Mouse (Mus musculus): ENCODE results near the gene Stim1. TPM values are rescaled to one million over a fixed set of nuclear protein-coding genes. Genes with fewer than 3 reads are reported as not detected.

Stim1 gene
- polyA plus RNA-seq, 1 experiment = 2.7 TPM

- Histone ChIP-seq H3K4me1 (ENCODE audit: control insufficient read depth) (no peaks in the 10 kb centered on the region), H3K4me3 (replicated peaks) (no peak overlapping the region), H3K9me3 (ENCODE audit: control insufficient read depth, low read length) (no peaks in the 10 kb centered on the region), H3K27me3 (ENCODE audit: control insufficient read depth) (no peaks in the 10 kb centered on the region), H3K36me3 (ENCODE audit: control insufficient read depth) (no peaks in the 10 kb centered on the region)
- TF ChIP-seq GATA1 (IDR thresholded peaks at IDR 0.05; ENCODE audit: low read length) (no peak), TAL1 (IDR thresholded peaks at IDR 0.05; ENCODE audit: low read length) (no peak)
Measured at GRCm38 (mm10) chr7:102330270-102330669, 62.7 kb downstream of the Stim1 start.

DNA sequence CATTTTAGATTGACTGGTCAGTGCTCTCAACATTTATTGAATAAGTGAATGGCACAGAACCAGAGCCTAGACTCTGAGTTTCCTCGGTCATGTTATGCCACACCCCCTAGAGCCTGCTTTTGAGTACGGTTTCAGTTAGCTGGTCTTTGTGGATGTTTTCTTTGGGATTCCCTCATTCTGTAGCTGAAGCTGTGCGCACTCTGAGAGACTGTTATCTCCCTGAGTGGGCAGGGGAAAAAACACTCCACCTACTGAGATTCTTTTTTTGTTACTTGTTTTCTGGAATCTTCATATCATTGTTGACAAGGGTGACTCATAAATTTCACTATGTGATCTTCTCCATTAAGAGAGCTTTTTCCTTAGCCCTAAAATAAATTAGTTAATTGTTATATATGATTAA, 63.9 kb downstream of the Stim1 start:
- Histone ChIP-seq H3K27me3 (ENCODE audit: control insufficient read depth) (no peaks in the 10 kb centered on the region), H3K9me3 (ENCODE audit: control insufficient read depth, low read length) (no peaks in the 10 kb centered on the region), H3K4me1 (ENCODE audit: control insufficient read depth) (no peaks in the 10 kb centered on the region), H3K36me3 (ENCODE audit: control insufficient read depth) (no peaks in the 10 kb centered on the region), H3K4me3 (replicated peaks) (no peak overlapping the region)
- no peak for TF ChIP-seq GATA1 (IDR thresholded peaks at IDR 0.05; ENCODE audit: low read length)
- no peak for TF ChIP-seq TAL1 (IDR thresholded peaks at IDR 0.05; ENCODE audit: low read length)

- TF ChIP-seq GATA1 (IDR thresholded peaks at IDR 0.05; ENCODE audit: low read length) = no peak
- TF ChIP-seq TAL1 (IDR thresholded peaks at IDR 0.05; ENCODE audit: low read length) = no peak
- H3K9me3 ChIP-seq (ENCODE audit: control insufficient read depth, low read length) = no peaks in the 10 kb centered on the region
- no peaks in the 10 kb centered on the region for H3K36me3 ChIP-seq (ENCODE audit: control insufficient read depth)
- H3K4me1 ChIP-seq (ENCODE audit: control insufficient read depth) = no peaks in the 10 kb centered on the region
- H3K27me3 ChIP-seq (ENCODE audit: control insufficient read depth) = no peaks in the 10 kb centered on the region
- no peak overlapping the region for H3K4me3 ChIP-seq (replicated peaks)
Measured at GRCm38 (mm10) chr7:102333741-102334140, 66.1 kb downstream of the Stim1 start.

DNA sequence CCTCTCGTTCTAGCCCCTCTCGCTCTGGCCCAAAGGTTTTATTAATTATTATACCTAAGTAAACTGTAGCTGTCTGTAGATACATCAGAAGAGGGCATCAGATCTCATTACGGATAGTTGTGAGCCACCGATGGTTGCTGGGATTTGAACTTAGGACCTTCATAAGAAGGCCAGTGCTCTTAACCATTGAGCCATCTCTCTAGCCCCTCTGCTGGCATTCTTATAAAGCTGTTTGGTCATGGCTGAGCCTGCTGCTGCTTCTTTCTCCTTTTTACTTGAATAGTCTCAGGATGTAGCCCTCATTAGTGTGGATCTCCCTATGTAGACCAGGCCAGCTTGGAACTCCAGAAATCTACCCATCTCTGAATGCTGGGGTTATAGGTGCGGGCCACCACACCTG, 69.7 kb downstream of the Stim1 start:
- no peaks in the 10 kb centered on the region for H3K4me1 ChIP-seq (ENCODE audit: control insufficient read depth)

DNA sequence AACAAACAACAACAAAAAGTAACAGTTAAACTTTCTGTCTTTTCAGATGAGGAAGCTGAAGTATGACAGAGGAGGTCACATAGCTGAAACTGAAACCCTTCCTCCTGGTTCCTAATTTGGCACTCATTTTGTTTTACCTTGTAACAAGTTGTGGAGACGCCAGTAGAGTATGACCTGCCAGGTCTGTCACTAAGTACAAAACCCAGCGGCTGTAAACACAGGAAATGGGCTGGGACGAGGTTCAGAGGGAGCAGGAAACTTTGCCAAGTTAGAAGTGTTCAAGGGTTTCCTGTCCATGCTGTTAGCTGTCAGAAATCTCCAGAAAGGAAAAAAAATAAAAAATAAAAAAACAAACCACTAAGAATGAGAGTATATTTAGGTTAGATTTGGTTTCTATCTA, 70.3 kb downstream of the Stim1 start:
- Histone ChIP-seq H3K9me3 (ENCODE audit: control insufficient read depth, low read length) (no peaks in the 10 kb centered on the region), H3K27me3 (ENCODE audit: control insufficient read depth) (no peaks in the 10 kb centered on the region), H3K36me3 (ENCODE audit: control insufficient read depth) (no peaks in the 10 kb centered on the region), H3K4me1 (ENCODE audit: control insufficient read depth) (no peaks in the 10 kb centered on the region), H3K4me3 (replicated peaks) (no peak overlapping the region)
- TF ChIP-seq TAL1 (IDR thresholded peaks at IDR 0.05; ENCODE audit: low read length) (no peak), GATA1 (IDR thresholded peaks at IDR 0.05; ENCODE audit: low read length) (no peak)

More for the DNA sequence above, 69.7 kb downstream of the Stim1 start:
- no peak for TF ChIP-seq TAL1 (IDR thresholded peaks at IDR 0.05; ENCODE audit: low read length)
- no peak for TF ChIP-seq GATA1 (IDR thresholded peaks at IDR 0.05; ENCODE audit: low read length)
- Histone ChIP-seq H3K27me3 (ENCODE audit: control insufficient read depth) (no peaks in the 10 kb centered on the region), H3K4me3 (replicated peaks) (no peak overlapping the region), H3K36me3 (ENCODE audit: control insufficient read depth) (no peaks in the 10 kb centered on the region), H3K9me3 (ENCODE audit: control insufficient read depth, low read length) (no peaks in the 10 kb centered on the region)

GRCm38 (mm10) chr7:102338956-102339355, 71.3 kb downstream of the Stim1 start:
- H3K9me3 ChIP-seq (ENCODE audit: control insufficient read depth, low read length) = no peaks in the 10 kb centered on the region
- no peak for TF ChIP-seq GATA1 (IDR thresholded peaks at IDR 0.05; ENCODE audit: low read length)
- TF ChIP-seq TAL1 (IDR thresholded peaks at IDR 0.05; ENCODE audit: low read length) = no peak
- H3K4me3 ChIP-seq (replicated peaks) = no peak overlapping the region
- H3K36me3 ChIP-seq (ENCODE audit: control insufficient read depth) = no peaks in the 10 kb centered on the region
- H3K27me3 ChIP-seq (ENCODE audit: control insufficient read depth) = no peaks in the 10 kb centered on the region
- no peaks in the 10 kb centered on the region for H3K4me1 ChIP-seq (ENCODE audit: control insufficient read depth)

DNA sequence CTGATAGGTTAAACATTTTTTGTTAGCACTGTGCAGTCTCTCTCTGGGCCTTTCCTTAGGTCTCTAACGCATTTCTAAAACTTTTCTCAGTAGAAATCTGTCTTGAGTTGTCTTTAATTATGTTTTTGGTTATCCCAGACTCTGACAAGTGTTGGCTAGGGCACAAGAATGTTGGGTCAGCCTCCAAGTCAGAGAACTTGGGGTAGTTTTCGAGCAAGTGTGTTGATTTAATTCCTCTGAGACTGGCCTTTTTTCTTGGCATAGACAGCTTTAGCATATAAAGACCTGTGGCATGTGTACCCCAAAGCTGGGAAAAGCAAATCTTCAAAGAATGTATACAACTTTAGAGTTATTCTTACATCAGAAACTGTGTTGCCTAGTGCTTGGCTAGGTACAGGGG, 78.3 kb downstream of the Stim1 start:
- TF ChIP-seq TAL1 (IDR thresholded peaks at IDR 0.05; ENCODE audit: low read length) (no peak), GATA1 (IDR thresholded peaks at IDR 0.05; ENCODE audit: low read length) (no peak)

DNA sequence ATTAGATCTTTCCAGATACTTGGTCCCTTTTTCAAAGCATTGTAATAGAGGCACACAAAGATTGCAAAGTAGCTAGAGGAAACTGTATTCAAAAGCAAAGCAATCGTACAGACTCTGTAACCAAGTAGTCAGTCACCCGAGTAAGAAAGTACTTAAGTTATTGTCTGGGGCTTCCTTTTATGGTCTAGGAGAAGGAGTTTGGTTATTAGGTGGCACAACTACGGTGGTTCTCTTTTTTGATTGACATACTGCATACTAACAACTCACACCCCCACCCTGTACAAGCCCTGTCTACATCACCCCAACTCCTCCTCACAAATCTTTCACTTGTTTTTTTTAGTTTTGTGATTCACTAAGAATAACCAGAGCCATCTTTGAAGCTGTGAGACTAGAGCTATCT, 79.7 kb downstream of the Stim1 start:
- H3K4me1 ChIP-seq (ENCODE audit: control insufficient read depth) = no peaks in the 10 kb centered on the region
- H3K9me3 ChIP-seq (ENCODE audit: control insufficient read depth, low read length) = no peaks in the 10 kb centered on the region
- H3K4me3 ChIP-seq (replicated peaks) = no peak overlapping the region
- TF ChIP-seq TAL1 (IDR thresholded peaks at IDR 0.05; ENCODE audit: low read length) = no peak
- TF ChIP-seq GATA1 (IDR thresholded peaks at IDR 0.05; ENCODE audit: low read length) = no peak
- H3K36me3 ChIP-seq (ENCODE audit: control insufficient read depth) = no peaks in the 10 kb centered on the region
- H3K27me3 ChIP-seq (ENCODE audit: control insufficient read depth) = no peaks in the 10 kb centered on the region

More for the DNA sequence above, 78.3 kb downstream of the Stim1 start:
- Histone ChIP-seq H3K27me3 (ENCODE audit: control insufficient read depth) (no peaks in the 10 kb centered on the region), H3K36me3 (ENCODE audit: control insufficient read depth) (no peaks in the 10 kb centered on the region), H3K4me3 (replicated peaks) (no peak overlapping the region), H3K9me3 (ENCODE audit: control insufficient read depth, low read length) (no peaks in the 10 kb centered on the region), H3K4me1 (ENCODE audit: control insufficient read depth) (no peaks in the 10 kb centered on the region)

DNA sequence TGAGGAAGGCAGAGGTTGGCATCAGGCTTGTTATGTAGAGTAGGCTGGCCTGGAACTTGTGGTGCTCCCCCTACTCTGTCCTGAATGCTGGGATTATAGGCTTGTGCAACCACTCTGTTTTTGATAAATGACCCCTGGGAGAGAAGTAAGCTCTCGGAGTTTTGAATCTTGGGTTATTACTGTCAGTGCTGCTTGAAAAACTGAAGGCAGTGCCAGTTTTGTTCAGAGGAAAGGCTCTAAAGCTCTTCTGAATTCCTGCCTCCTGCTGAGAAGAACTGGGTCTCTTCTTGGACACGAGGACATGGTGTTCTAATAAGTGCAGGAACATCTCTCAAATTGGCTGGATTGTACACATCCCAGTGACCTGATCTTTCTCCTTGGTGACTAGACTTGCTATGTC, 81.1 kb downstream of the Stim1 start:
- no peak overlapping the region for H3K4me3 ChIP-seq (replicated peaks)
- no peaks in the 10 kb centered on the region for H3K4me1 ChIP-seq (ENCODE audit: control insufficient read depth)
- TF ChIP-seq TAL1 (IDR thresholded peaks at IDR 0.05; ENCODE audit: low read length) (no peak), GATA1 (IDR thresholded peaks at IDR 0.05; ENCODE audit: low read length) (no peak)
- H3K27me3 ChIP-seq (ENCODE audit: control insufficient read depth) = no peaks in the 10 kb centered on the region
- H3K9me3 ChIP-seq (ENCODE audit: control insufficient read depth, low read length) = no peaks in the 10 kb centered on the region
- H3K36me3 ChIP-seq (ENCODE audit: control insufficient read depth) = no peaks in the 10 kb centered on the region

GRCm38 (mm10) chr7:102349236-102349635, 81.6 kb downstream of the Stim1 start:
- Histone ChIP-seq H3K27me3 (ENCODE audit: control insufficient read depth) (no peaks in the 10 kb centered on the region), H3K4me1 (ENCODE audit: control insufficient read depth) (no peaks in the 10 kb centered on the region), H3K36me3 (ENCODE audit: control insufficient read depth) (no peaks in the 10 kb centered on the region), H3K4me3 (replicated peaks) (no peak overlapping the region), H3K9me3 (ENCODE audit: control insufficient read depth, low read length) (no peaks in the 10 kb centered on the region)
- no peak for TF ChIP-seq GATA1 (IDR thresholded peaks at IDR 0.05; ENCODE audit: low read length)

Data from erythroblast, embryonic 14.5 days (primary cell).